Mouse (Mus musculus): Measurements from ENCODE around the gene Catsperd.
"Not testable (repeated sequence)": the region's sequence is repeated elsewhere in the genome, so short reads cannot be mapped to it uniquely, and the experiment has no call there.

Catsperd gene

DNA sequence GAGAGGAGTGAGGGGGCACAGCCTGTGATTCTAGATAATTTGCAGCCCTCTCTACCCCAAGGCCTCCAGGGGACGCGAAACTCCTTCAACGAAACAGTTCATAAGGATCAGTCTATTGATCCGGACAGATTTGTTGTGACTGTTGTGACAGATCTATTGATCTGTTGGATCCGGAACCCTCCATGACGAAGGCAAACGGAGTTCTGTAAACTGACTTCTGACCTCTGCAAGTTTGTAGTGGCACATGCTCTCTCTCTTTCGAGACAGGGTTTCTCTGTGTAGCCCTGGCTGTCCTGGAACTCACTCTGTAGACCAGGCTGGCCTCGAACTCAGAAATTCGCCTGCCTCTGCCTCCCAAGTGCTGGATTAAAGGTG, 15.4 kb upstream of the Catsperd start:
- DNase-seq (ENCODE audit: low spot score in 2 of 2) = not testable (repeated sequence)

DNA sequence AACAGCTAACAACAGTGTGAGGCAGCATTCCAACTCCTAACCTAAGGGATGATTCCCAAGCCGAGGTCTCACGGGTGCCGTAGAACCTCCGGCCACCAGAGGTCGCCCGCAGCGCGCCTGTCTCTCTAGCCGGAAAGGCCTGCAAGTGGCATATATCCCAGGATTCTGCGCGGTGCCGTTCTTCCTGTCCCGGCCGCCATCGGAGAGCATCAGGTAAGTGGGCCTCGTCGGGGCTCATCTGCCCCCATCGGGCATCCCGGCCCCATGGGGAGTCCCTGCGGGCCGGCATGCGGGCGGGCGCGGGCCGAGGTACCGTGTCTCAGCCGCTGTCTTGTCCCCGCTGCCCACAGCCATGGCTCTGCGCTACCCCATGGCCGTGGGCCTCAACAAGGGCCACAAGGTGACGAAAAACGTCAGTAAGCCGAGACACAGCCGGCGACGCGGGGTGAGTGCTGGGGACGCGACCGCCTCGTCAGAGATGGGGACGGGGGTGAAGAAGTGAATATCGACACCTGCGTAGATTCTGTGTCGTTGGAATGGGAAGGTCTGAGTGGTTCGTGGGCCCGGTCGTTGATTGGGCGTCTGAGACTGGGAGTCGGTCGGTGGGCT, 14.6 kb upstream of the Catsperd start, which contains the start of gene Rpl36:
Rpl36 (plus strand) TSS at position 181 of the 609 bp plus-strand sequence.
- peak; percentile 89 to 93 for DNase-seq (ENCODE audit: low spot score in 2 of 2)

DNA sequence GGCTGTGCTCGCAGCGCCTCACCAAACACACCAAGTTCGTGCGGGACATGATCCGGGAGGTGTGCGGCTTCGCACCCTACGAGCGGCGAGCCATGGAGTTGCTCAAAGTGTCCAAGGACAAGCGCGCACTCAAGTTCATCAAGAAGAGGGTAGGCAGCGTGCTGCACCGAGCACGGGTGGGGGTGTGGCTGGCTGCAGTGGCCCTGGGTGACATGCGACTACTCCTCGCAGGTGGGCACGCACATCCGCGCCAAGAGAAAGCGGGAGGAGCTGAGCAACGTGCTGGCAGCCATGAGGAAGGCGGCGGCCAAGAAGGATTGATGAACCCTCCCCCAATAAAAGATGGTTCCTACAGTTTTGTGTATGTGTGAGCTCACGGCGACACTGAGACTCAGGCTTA, 14.1 kb upstream of the Catsperd start:
- not testable (repeated sequence) for DNase-seq (ENCODE audit: low spot score in 2 of 2)

DNA sequence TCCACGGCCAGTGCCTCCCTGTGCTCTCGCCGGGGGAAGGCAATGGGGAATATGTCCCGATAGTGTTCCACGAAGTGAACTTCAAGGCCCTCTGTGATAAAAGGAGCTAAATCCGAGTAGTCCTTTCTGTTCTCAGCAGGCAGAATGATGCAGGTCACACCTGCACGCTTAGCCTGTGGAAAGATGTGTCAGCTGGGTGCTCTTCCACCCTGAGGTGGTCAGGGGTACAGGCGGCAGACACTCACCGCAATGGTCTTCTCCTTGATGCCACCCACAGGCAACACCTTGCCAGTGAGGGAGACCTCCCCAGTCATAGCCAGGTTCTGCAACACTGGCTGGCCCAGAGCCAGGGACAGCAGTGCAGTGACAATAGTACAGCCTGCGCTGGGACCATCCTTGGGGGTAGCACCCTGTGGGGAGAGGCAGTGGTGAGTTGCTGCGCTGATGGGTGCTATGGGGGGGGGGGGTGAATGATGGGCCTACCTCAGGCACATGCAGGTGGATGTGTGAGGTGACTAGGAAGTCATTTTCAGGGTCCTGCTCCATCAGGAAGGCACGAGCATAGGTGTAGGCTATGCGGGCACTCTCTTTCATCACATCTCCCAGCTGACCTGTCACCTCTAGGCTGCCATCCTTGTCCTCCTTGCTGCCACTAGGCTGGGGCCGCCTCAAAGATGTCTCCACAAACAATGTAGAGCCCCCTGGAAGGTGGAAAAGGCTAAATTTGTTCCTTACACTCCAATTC, 13.4 kb upstream of the Catsperd start:
- no peak for DNase-seq (ENCODE audit: low spot score in 2 of 2)

DNA sequence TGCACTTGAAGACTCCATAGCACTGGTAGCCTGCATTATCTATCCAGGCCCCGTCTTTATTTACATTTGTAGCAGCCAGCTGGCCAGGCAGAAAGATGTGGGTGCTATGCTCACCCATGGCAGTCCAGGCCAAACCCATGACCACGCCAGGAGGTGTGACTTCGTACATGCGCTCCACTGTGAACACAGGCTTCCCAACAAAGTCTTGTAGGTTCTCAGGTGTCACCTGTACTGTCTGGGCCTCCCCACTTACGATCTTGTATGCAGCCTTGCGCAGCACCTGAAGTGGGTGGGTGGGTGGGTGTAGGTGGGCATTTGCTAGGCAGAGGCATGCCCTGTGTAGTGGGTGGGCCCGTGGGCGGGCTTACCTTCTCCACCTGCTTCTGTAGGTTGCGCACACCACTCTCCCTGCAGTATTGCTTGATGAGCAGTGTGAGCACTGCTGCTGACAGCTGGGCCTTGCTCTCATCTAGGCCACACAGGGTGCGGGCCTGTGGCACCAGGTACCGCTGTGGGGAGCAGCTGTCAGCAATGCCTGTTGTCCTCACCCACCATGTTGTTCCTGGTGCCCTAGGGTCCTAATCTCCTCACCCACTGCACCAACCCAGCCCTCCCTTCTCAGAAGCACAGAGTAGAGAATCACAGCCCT, 12.7 kb upstream of the Catsperd start:
- DNase-seq (ENCODE audit: low spot score in 2 of 2) = no peak

DNA sequence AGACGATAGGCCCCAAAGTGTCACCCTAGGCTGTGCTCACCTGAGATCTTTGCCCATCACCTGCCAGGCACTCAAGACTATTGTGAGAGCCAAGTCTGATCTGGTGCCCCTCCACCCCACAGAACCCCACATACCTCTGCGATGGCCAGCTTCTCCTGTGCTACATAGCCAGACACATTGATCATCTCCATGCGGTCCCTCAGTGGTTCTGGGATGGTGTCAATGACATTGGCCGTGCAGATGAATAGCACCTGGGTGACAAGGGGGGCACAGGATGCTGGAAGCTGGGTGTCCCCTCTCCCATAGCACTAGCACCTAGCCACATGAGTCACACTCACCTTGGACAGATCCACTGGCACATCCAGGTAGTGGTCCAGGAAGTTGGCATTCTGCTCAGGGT, 12.2 kb upstream of the Catsperd start:
- no peak for DNase-seq (ENCODE audit: low spot score in 2 of 2)

DNA sequence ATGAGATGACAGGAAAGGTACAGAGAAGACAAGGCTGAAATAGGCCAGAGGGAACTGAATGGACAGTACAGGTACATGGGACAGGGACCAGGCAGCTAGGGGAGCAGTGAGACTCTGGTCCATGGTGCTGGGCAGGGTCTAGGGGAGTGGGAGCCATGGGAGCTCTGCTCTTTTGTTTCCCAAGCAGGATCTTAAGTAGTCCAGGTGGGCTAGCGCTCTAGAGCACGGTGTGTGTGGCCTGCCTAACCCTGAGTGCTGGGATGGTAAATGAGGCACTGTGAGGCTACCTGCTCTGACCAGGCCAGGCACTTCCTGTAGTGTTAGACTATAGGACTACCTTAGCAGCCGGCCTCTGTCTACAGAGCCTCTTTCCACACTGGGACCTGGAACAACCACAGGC, 11.2 kb upstream of the Catsperd start:
- DNase-seq (ENCODE audit: low spot score in 2 of 2) = no peak

DNA sequence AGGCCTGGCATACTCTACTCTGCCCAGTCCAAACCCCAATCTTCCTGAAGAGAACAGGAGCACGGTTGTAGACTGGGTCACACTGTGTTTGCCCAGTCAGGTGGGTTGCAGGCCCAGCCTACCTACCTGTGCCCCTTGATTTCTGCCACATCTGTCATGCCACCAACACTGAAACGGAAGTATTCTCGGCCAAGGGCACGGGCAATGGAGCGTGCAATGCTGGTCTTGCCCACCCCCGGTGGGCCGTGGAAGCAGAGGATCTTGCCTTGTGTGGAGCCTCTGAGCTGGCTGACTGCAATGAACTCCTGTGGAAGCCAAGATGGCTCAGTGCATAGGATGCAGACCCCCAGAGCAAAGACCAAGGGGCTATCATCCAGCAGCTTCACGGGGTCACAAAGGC, 10.3 kb upstream of the Catsperd start:
- DNase-seq (ENCODE audit: low spot score in 2 of 2) = no peak

DNA sequence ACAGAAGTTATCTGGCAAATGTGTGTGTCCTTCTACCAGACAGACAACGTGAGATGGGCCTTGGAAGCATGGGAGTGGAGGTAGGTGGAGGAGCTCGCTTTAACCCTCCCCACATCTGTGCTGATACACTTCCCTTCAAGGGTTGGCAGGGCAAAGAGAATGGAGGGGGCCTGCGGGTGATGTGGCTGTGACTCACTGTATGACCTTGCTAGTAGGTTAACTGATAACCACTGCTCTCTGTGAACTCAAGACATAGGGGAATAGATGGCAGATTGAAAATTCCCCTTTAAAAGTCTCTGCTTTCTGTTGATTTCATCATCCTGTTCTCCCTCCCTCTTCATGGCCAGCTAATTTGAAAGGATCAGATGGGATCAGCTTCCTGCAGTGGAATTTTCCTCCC, 2.4 kb upstream of the Catsperd start:
- DNase-seq (ENCODE audit: low spot score in 2 of 2) = no peak

DNA sequence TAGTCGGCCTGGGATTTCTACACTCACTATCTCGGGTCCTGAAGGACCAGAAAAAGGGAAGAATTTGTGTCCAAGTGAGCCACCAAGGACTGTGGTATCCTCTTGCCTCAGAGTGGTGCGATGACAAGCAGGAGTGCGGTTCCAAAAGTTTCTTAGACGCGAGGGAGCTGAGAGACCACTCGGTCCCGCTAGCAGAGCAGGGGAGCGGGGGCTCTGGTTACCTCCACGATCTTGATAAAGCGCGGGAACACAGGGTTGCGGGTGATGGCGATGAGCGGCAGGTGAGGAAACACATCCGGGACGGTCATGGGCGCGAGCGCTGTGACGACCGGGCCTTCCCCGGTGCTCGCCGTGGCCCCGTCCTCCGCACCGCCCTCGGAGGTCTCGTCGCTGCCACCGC, 1.7 kb upstream of the Catsperd start:
- DNase-seq (ENCODE audit: low spot score in 2 of 2) = no peak

DNA sequence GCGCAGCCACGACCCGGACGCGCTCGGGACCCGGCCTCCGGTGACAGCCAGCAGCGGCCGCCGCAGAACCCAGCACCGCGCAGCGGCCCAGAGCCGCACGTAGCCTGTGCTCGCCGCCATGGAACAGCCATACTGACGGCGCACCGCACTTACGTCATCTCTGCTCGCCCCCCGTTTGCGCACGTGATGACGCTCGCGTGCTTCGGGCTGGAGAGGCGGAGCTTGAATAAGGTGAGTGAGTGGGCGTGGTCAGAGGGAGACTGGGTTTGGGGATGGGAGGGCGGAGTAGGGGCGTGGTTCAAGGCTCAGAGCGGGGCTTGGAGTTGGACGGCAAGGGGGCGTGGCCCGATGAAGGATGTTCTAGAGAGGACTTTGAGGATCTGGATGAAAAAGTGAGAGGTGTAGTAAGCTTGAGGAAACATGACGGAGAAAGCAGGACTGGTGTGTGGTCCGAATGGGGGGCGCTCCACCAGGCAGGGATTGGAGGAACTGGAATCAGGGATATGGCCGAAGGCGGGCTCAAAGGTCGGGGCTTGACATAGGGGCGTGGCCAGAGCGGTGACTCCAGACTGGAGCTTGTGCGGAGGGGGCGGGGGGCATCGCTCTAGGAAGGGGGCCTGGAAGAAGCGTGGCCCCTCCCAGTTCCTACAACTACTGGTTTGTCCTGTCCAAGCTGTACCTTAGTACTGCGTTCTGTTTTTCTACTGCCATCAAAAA, 1.0 kb upstream of the Catsperd start, which contains the start of gene Lonp1:
Lonp1 (minus strand) TSS at position 134 of the 717 bp plus-strand sequence.
- peak; percentile 87 to 97 for DNase-seq (ENCODE audit: low spot score in 2 of 2)

DNA sequence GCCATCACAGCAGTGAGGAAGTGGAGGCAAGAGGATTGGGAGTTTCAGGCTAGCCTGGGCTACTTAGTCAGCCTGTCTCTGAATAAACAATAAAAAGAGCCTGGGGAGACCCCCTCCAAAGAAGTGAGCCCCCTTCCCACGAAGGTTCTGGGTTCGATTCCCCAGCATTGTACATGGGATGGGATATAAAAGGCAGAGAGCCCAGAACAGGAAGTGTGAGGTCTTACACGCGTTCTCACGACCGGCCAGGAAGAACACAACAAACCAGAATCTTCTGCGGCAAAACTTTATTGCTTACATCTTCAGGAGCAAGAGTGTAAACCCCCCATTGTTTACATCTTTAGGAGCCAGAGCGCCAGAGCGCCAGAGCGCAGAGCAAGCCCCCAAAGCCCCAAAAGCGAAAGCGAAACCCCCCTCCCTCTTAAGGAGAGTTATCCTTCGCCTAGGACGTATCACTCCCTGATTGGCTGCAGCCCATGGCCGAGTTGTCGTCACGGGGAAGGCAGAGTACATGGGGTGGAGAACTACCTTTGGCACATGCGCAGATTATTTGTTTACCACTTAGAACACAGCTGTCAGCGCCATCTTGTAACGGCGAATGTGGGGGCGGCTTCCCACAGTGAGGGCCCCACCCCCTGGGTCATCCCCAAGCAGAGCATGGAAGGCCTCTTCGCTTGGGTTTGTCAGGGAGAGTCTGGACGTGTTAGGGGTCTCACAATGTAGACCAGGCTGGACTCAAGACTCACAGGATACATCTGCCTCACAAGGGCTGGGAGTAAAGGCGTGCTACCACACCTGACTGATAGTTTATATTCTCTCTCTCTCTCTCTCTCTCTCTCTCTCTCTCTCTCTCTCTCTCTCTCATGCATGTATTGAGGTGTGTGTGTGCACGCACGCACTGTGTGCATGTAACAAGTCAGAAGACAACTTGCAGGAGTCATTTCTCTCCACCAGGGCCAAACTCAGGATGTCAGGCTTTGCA, 2.1 kb downstream of the Catsperd start:
- DNase-seq (ENCODE audit: low spot score in 2 of 2) = not testable (repeated sequence)

DNA sequence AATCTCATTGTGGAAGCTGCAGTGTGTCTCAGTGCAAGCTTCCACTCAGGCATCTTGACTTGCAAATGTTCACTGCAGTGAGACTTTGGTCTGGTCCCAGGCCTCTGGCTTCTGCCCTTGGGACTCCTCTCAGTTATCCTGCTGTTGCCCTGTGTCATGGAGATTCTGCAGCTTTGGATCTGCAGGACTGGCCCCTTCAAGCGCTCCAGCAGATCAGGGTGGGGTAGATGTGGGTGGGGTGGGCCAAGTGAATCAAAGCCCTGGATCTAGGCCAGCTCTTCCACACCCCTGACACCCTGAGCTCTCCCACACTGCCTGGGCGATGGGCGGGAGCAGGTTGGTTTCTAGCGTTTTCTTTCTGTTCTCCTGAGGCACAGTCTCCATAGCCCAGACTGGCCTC, 3.9 kb downstream of the Catsperd start:
- DNase-seq (ENCODE audit: low spot score in 2 of 2) = no peak

DNA sequence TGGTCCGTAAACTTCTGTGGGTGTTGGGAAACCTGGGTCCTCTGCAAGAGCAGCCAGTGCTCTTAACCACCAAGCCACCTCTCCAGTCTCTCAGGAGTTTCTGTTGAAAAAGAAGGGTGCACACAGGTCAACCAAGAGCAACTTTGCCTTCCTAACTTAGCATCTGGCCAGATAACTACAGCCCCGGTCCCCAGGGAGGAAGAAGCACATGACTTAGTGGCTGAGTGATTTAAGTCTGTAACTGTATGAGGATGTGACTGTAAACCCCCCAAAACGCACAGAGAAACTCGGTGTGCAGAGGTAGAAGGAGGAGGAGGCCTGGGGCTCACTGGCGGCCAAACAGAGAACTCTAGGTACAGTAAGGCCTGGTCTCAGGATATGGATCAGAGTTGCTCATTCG, 6.1 kb downstream of the Catsperd start:
- DNase-seq (ENCODE audit: low spot score in 2 of 2) = peak in 1 of 2 experiments; percentile 56

DNA sequence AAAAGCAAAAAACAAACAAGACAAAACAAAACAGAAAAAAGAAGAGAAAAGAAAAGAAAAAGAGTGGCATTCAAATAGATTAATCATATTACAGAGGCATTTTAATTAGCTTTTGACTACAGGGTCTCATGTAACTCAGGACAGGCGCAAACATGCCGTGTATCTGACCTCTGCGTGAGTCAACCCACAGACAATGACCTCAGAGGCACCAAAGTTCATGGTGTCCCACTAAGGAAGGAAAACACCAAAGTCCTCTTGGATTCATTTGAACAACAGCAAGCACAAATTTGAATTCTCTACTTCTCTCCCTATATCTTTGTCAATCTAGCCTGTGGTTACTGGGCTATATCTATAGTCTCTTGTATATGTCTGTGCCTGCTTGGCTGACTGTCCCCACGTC, 15.3 kb downstream of the Catsperd start:
- no peak for DNase-seq (ENCODE audit: low spot score in 2 of 2)

DNA sequence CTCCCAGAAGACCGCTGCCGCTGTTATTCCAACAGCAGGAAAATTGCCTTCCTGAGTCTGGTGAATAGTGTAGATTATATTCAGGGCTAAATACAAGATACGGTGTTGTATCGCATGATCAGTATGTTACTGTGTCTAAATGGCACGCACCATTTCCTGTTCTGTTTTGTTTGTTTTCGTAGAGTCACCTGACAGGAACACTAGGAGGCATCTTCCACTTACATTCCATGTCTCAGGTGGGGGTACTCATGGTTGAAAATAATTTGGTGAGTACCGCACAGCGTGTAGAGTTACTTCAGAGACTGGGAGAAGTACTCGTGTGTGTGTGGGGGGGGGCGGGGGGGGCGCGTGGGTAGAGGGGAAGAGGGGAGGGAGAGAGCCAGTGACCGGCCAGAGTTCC, 19.6 kb downstream of the Catsperd start:
- no peak for DNase-seq (ENCODE audit: low spot score in 2 of 2)

DNA sequence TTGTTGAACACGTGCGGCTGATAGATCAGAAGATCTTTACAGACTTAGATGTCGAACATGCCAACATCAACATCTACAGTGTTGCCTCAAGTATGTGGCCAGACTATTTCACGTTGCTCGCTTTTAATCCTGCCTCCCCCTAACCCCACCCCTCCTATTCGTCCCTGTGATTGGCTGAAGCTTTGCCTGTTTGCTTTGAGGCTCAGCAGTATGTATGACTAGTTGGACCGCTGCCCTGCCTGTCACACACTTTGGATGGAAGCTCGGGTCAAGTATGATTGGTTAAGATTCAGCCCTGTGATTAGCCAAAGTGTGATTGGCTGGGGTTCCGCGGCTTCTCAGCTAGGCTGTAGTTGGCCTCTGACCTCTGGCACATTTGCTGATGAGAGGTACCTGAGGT, 23.9 kb downstream of the Catsperd start:
- no peak for DNase-seq (ENCODE audit: low spot score in 2 of 2)

DNA sequence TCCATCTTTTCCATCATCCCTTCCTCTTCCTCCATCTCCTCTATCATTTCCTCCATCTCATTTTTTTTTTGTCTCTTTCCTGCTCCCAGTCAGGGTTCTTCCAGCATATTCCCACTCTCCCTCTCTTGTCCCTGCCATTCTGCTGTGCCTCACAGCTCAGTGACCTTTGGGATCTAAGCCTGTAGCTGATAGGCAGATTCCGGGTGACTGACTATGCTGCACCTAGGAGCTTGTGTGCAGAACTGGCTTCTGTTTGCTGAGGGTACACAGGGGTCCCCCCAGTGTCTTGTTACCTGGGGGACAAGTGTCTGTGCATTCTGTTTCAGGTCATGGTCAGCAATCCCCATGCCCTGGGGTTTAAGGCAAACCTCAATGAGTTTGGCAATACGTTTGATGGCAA, 26.8 kb downstream of the Catsperd start:
- DNase-seq (ENCODE audit: low spot score in 2 of 2) = no peak

DNA sequence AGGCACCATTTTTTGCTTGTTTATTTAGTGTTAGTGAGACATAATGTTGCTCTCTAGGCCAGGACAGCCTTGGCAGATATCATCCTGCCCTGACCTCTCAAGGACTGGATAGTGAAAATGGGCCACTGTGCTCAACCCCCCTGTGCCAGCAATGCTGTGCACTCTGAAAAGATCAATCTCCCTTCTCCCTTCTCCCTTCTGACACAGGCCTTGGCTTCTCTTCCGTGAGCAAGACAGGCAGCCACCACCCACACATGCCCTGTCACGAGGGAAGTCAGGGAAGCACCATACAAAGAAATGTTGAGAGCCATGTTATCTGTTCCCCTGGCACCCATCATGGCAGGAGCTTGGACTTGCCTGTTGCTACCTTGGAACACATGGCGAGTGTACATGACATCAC, 27.4 kb downstream of the Catsperd start:
- DNase-seq (ENCODE audit: low spot score in 2 of 2) = no peak

DNA sequence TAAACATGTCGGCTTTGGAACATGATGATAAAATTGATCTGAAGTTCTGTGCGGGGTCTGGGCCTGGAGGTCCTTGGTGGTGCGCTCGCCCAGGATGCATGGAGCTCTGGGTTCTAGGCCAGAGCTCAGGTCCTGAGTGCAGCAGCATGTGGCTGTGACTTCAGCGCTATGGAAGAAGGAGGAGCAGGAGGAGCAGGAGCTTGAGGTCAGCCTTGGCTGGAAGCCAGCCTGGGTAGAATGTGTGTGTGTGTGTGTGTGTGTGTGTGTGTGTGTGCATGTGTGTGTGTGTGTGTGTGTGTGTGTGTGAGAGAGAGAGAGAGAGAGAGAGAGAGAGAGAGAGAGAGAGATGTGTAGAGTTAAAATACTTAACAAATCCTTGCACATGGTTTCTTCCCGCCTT, 28.2 kb downstream of the Catsperd start:
- DNase-seq (ENCODE audit: low spot score in 2 of 2) = no peak

DNA sequence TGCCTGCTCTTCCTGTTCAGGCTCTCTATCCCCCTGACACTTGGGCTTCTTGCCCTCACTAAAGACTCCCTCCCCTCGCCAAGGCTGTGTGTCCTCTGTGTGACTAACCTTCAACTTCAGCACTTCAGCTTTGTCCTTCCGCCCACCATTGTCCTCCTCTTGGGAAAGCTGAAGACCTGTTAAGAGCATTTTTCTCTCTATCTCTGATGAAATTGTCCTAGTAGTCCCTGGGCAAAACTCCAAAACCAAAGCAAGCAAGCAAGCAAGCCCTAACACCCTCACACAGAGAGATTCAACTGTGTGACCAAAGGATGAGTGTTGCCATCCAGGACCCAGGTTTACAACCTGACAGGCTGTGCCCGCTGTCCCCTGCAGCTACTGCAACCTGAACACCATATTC, 35.7 kb downstream of the Catsperd start:
- no peak for DNase-seq (ENCODE audit: low spot score in 2 of 2)
